Mouse (Mus musculus) thymus, adult 2 months (tissue): ENCODE data around the gene Omg.

ENCODE experiments used
- CTCF ChIP-seq: fragments of 200-500 bp; IDR thresholded peaks from 2 replicates; pipeline ENCODE4 v1.5.1; 2012; ENCODE audit warnings: mild to moderate bottlenecking, control low read depth, low read length, moderate library complexity, borderline replicate concordance; ENCODE audit not compliant: control insufficient read depth, poor library complexity, insufficient read depth; ENCODE audit errors: extremely low read depth
- POLR2A ChIP-seq: fragments of 200-500 bp; IDR thresholded peaks from 2 replicates; pipeline ENCODE4 v1.6.1; 2012; ENCODE audit warnings: mild to moderate bottlenecking, low read length, control low read depth, moderate library complexity; ENCODE audit not compliant: control insufficient read depth, poor library complexity, insufficient read depth; ENCODE audit errors: extremely low read depth

GRCm38 (mm10) chr11:79503845-79504244 lies at the start of gene Omg:
- no peak for TF ChIP-seq CTCF
- TF ChIP-seq POLR2A, result no peak
